Mouse (Mus musculus) skeletal muscle tissue, adult 2 months (tissue): ENCODE results near the gene Pigyl.
"Not testable (repeated sequence)": the region's sequence is repeated elsewhere in the genome, so short reads cannot be mapped to it uniquely, and the experiment has no call there.

ENCODE experiments used
- DNase-seq: peaks from one replicate; pipeline ENCODE4 v3.0.0-alpha.2; 2012; ENCODE audit warnings: low read depth, low spot score

Gene Pigyl

DNA sequence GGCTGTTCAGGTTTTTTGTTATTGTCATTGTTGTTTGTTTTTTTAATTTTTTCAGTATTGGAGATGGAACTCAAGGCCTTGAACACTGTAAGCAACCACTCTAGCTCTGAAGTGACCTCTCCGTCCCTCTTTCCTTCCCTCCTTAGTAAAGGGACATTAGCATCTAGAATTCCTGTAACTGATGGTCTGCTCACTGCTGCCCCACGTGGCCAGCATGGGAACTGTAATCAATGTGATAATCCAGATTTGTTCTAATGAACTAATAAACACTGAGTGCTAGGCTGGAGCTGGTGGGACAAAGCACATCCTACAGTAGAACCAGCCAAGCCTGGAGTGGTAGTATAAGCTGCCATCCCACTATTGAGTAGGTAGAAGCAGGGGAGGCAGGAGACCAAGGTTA is 18.2 kb upstream of the Pigyl start:
- no peak for DNase-seq

DNA sequence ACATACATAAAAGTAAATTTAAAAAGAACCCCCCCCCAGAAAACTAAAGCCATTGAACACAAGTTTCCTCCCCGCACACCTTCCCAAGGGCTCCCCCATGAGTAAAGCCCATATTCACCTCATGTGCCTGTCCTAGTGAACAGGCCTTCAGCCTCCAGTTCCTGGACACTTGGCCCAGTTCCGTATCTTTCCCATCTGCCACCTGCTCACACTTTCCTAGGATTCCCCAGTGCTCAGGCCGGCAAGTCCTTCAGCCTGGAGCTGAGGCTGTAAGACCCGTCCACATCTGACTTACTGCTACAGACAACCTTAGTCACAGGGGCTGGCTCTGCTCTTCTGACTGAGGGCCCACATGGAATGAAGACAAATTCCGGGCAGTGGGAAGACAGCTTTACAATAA is 16.9 kb upstream of the Pigyl start:
- DNase-seq, result no peak

DNA sequence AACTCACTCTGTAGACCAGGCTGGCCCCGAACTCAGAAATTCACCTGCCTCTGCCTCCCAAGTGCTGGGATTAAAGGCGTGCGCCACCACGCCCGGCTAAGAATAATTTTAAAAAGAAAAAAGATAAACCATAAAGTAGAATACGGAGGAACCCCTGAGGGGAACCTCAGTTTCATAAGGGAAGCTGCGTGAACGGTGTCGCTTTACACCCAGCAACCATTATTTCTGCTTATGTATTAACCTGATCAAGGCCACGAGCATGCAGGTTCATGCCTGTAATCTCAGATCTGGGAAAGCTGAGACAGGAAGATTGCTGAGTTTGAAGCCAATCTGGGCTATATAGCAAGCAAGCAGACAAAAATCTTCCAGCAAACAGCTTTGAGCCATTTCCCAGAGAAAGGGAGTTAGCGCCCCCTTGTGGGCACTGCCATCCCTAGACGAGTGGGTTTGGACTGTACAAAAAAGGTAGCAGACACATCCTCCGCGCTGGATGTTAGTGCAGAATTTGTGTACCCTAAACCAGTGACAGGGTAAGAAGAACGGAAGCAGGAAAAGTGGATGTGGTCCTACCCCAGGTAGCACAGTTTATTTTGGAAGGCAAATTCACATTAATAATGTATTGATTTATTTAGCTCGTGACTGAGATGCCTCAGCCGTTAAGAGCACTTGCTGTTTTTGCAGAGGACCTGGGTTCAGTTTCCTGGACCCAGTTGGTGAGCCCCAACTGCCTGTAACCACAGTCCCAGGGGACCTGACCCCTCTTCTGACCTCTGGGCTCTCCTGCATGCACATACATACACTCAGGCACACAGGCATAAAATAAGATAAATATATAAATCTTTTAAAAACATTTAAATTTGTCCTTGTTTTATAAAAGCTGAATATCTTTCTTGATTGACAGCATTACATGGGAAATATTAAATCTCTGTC is 13.3 kb upstream of the Pigyl start:
- DNase-seq, result peak; percentile 64

DNA sequence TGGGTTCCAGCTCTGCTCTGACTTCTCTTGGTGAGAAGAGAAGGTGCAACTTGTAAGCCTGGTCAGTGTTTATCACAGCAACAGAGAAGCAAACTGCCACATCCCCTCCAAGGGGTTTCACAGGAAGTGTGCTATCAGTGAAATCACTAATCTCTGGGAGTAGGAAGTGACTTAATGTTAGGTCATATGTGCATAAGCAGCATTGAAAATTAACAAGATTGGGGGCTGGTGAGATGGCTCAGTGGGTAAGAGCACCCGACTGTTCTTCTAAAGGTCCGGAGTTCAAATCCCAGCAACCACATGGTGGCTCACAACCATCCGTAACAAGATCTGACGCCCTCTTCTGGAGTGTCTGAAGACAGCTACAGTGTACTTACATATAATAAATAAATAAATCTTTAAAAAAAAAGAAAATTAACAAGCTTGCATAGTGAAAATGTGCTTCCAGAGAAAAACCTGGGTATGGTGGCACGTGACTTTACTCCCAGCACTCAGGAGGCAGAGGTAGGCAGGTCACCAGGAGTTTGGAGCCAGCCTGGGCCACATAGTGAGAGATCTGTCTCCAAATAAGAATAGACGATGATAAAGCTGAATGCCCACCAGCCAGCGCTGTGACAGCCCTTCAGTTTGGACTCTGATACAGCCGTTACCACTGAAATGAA is 12.2 kb upstream of the Pigyl start:
- no peak for DNase-seq

DNA sequence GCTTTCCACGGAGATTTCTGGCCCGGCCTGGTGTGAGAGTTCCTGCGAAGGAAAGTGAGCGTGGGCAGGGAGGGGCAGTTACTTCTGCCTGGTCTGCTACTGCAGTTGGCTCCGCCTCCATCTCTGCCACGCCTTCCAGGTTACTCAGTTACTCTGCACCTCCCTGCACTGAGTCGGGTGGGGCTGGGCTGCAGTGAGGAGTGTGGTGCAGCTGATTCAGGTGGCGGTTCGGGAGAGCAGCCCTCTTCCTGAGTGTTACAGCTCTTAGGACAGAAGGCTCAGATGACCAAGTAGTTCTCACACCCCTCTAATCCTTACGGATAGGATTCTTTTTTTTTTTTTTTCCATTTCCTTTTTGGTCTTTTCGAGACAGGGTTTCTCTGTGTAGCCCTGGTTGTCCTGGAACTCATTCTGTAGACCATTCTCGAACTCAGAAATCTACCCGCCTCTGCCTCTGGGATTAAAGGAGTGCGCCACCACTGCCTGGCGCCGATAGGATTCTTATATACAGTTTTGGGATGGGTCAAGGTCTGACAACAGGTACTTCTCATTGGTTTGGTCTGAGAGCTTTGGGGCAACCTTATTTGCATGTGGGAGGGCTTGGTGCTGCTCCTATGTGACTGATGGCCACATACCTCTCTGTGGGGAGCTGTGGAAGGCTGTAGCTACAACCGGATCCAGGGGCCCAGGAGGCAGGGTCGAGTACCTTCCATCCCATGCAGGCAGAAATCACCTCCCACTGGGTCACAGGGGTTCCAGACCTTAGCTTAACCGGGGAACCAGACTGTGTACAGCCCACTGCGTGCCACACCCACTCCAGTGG is 7.0 kb upstream of the Pigyl start:
- DNase-seq, result no peak

DNA sequence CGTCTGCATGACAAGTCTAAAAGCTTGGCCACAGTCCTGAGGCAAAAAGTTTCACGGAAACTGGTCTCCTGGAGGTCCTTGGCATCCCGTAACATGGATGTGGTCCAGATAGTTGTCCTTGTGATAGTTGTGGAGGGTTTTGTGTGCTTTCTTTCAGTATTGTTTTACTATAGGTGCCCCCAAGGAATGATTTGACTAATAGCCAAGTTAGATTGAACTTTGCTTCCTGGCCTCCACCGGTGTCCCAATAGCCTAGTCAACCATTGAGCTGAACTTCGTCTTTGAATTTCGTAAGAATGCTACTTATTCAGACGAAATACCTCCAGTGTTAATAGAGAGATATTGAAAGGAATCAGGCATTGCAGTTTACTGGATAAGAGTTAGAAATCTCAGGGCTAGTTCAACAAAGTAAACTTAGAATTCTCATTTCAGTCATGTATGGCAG is 6.4 kb upstream of the Pigyl start:
- DNase-seq, result not testable (repeated sequence)

DNA sequence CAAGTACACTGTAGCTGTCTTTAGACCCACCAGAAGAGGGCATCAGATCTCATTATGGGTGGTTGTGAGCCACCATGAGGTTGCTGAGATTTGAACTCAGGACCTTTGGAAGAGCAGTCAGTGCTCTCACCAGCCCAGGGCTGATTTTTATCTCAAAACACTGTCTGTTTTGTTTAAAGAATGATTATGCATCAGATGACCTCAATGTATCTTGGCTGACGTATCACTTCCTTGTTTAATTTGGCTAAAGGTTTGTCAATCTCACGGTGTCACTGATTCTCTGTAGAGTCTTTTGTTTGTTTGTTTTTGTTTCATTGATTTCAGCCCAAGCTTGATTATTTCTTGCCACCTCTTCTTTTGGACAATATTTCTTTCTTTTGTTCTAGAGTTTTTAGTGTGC is 5.7 kb upstream of the Pigyl start:
- no peak for DNase-seq

DNA sequence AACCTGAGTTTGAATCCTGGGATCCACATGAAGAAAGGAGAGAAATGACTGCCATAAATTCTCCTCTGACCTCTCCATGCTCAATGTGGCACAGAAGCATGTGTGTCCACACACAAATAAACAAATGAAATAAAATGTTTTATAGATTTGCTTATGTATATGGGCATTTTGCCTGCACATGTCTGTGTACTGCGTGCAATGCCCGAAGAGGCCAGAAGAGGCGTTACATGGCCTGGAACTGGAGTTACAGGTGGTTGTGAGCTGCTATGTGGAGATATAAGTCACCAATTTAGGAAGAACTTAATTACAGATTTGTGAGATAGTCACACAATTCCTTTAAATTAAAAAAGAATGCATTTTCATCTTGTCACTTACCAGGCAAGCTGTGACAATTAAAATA is 2.8 kb upstream of the Pigyl start:
- no peak for DNase-seq

DNA sequence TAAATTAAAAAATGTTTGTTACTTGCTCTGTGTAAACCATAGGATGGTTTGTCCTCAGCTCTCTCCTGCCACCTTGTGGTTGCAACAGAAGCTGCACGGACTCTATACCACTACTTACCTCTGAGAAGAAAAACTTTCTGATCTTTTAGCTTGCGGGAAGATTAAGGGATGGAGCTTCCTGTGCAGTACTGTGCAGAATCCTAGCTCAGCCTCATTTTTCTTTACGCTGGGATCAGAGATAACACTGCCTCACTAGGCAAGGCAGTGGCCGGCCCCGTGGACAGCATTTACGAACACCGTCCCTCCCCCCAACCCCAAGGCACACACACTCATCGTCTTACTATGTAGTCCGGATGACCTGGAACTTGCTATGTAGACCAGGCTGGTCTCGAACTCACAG is 1.0 kb upstream of the Pigyl start:
- DNase-seq, result peak; percentile 35

DNA sequence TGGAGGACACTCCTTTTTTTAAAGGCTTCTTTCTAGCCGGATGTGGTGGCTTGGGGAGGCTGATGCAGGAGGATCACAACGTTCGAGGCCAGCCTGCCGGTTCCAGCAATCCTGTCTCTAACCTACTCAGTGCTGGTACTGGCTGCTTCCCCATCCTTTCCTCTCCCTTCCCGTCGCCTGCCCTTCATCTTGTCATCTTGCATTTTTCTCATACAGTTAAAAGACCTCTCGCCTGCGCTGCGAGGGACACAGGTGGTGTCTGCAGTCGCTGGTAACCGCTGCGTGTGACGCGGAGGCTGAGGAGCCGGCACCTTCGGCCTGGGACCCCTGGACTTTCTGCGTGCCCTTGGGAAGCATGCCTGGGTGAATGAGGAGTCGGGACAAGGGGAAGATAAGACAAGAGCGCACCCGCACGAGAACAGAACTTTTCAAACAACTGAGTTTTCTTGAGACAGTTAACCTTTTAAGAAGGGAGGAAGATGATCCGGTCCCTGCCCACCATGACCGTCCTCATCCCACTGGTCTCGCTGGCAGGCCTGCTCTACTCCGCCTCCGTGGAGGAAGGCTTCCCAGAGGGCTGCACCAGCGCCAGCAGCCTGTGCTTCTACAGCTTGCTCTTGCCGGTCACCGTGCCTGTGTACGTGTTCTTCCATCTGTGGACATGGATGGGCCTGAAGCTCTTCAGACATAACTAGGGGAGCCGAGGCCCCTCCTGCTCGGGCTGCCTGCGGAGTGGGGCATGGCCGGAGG is 1.0 kb downstream of the Pigyl start:
- no peak for DNase-seq

DNA sequence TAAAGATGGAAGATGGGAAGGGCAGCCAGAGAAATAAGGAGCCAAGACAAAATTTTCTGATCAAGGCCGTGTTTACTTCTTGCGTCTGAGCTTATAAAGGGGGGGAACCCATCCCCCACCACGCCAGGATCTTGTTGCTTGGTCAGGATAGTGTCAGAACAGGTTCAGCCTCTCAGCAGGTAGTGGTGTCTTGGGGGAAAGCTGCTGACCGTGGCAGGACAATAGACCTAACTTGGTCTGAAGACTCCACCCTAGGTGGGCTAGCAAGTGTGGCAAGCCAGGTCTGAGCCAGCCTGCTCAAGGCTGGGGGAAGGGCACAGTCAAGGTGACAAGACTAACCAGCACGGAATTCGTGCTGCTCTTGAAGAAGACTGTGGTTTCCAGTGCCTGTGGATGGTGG is 4.7 kb downstream of the Pigyl start:
- DNase-seq, result no peak

DNA sequence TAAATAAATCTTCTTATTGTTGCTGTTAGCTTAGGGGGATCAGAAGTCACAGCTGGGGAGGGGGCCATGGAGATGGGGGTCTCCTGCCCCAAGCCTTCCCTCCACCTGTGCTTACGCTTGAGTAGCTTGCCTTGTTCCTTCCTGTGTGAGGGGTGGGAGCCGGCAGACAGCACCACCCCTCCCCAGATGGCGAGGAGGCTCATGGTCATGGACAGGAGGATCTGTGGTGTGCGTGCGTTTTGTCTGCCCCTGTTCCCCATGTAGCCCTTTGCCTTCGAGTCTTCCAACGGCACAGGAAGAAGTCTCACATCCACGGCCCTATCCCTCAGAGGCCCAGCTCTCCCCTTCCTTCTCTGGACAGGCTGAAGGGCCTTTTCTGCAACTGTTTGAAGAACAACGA is 5.7 kb downstream of the Pigyl start:
- no peak for DNase-seq

DNA sequence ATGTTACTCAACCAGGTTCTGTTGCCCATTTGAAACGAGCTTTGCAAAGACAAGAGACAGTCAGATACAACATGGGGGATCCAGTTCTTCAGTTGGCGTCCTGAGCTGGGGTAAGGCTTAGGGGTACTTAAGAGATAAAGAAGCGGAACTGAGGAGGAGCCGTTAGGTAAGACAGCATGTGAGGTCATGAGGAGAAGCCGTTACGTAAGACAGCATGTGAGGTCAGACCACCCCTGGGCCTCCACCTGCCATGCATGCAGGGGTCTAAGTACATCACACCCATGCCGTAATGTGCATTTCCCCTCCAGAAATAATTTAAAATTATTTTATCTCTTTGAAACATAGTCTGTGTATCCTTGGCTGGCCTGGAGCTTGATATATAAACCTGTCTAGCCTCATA is 6.3 kb downstream of the Pigyl start:
- no peak for DNase-seq

DNA sequence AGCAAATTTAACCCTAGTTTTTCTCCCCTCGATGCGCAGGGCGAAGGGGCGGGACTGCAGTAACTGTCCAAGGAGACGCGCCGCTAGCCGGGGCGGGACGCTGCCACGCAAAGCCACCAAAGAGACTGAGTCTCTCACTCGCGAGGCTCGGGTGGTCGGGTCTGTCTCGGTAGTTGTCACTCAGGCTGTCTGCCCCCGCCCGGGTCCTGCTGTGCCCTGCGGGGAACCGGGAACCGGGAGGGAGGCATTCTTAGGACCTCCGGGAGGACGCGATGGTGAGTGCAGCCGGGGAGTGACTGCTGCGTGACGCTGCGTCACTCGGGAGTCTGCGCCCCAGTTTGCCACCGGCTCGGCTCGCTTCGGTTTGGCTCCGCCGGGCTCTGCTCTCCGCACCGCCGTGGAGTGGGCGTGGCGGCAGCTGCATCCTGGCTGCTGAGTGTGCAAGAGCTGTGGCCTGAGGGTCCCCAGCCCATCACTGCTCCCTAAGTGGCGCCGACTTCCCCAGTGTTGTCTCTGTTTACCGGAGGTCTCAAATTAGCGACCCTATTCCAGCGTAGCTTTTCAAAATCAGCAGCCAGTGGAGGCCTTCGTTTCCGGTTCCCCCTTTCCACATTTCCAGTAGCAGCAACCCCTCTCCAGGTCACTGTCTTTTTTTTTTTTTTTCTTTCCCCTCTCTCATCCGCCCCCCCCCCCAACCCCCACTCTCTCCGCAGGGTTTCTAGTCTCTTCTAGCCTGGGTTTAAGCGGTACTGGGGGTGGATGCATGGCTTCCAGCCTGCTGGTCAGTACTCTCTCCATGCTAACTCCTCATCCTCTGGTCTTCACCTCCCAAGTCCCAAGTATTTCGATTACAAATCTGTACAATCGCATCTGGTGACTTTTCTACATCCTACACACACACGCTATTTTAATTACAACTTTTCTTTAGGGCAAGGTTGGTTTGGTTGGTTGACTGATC is 8.3 kb downstream of the Pigyl start:
- DNase-seq, result no peak

DNA sequence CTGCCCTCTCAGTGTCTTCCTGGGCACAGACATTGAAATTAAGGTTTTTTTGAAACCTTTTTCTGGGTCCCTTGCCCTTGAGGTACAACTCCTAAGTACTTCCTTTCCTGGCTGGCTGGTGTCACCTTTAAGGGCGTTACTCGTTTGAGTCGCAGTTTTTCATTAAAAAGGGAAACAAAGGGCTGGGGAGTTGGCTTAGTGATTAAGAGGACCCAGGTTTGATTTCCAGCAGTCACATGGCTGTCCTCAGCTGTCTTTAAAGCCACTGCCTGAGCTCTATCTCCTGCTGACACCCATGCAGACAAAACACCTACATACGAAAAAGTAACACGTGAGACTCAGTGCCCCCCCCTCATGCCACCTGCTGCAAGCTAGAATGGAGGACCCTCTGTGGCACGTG is 9.3 kb downstream of the Pigyl start:
- no peak for DNase-seq

DNA sequence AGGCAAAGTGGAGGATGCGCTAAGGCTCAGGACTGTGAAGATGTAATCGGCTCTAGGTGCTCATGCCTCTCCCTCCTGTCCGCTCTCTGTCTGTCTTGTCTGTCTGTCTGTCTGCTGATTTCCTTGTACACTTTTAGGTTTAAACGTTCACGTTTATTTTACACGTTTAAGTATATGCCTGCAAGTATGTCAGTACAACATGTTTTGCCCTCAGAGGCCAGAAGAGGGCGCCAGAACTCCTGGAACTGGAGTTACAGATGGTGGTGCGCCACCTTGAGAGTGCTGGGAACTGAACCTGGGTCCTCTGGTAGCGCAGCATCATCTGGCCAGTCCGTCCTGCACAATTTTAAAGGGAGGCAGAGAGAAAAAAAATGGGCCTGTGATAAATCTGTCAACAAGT is 10.0 kb downstream of the Pigyl start:
- no peak for DNase-seq

DNA sequence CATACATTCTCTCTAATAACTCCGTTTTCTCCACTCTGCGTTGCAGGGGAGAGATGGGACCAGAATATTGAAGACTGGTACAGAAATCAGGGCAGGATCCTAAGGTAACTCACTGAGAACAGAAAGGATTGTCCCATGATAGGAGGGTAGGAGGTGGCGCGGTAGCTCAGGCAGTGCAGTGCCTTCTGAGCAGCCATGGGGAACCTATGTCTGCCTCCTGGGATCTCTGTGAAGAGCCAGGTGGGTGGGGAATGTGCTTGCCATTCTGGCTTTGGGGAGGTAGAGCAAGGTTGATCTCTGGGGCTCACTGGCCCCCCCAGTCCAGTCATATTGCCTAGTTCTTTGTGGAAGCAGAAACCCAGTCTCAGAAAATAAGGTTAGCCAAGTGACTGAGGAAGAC is 11.1 kb downstream of the Pigyl start:
- DNase-seq, result no peak

DNA sequence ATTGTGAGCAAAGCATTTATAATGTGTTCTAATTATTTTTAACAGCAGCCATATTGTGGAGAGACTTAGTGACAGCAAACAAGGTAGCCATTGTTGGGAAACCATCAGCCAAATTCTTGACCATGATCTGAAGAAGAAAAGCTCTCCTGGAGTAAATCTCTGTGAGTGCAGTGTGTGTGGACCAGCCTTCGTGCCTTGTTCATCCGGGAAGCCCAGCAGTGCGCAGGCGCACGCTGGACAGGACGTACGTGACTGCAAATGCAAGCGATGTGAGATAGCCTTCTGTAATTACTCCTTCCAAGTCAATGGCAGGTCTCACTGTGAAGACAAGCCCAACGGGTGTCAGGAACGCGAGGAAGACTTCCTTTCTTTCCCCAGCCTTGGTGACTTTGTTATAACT is 12.7 kb downstream of the Pigyl start:
- no peak for DNase-seq

DNA sequence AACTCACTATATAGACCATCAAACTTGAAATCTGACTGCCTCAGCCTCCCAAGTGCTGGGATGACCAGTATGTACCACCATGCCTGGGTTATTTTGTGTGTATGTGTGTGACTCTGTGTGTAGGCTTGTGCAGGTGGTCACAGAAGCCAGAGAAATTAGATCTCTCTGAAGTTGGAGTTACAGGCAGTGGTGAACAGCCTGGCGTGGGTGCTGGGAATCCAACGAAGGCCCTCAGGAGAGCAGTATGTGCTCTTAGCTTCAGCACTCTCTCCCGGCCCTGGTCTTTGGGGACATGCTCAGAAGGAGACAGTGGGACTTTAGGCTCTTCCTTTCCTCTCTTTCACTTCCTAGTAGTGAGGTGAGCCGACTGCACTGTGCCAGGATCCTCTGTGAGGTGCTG is 15.7 kb downstream of the Pigyl start:
- no peak for DNase-seq

DNA sequence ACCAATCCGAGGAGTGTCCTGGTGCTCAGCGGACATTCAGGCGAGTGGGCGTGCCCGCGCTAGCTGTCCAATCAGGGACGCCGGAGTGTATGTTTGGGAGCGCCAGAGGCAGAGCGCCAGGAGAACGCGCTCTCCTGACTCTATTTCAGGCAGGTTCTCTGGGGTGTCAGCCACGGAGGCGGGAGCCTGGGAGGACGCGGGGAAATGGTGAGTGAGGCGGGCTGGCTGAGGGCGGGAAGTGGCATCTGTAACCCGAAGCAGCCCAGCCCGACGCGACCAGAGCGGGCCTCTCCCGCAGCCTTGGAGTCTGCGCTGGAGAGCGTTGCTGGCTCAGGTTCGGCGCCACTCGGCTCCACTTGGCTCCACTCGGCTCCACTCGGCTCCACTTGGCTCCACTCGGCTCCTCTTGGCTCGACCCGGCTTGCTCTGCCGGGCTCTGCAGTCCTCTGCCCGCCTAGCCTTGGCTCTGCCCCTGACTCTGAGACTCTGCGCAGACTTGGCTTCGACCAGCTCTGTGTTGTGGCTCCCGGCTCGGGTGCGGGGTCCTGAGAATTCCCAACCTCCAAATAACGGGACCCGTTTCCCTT is 31.5 kb downstream of the Pigyl start, which contains the start of gene Zfp872:
Zfp872 (plus strand) TSS at position 66 of the 587 bp plus-strand sequence.
- DNase-seq, result peak; percentile 4
